Mouse (Mus musculus) right cerebral cortex, postnatal 36 days (tissue): Measurements from ENCODE around the gene Ccdc9.
"Not testable (repeated sequence)": the region's sequence is repeated elsewhere in the genome, so short reads cannot be mapped to it uniquely, and the experiment has no call there.

Experiments used
- DNase-seq, 2 experiments: peaks; one replicate each; pipeline ENCODE4 v3.0.0; 2022; ENCODE audit warnings: low spot score in 2 of 2, mixed read lengths in 1 of 2

The Ccdc9 gene

GRCm38 (mm10) chr7:16273081-16273765 is 13.4 kb downstream of the Ccdc9 start, which contains the start of gene Inafm1:
Gene Inafm1 (minus strand): TSS chr7:16273617.
- peak; percentile 80 to 82 for DNase-seq

- DNase-seq, result peak; percentile 66 to 70
These were observed 13.9 kb downstream of the Ccdc9 start for GRCm38 (mm10) chr7:16272681-16273080.

- no peak for DNase-seq
These were observed 15.5 kb downstream of the Ccdc9 start for GRCm38 (mm10) chr7:16271139-16271538.

GRCm38 (mm10) chr7:16266593-16266992 is 20.0 kb downstream of the Ccdc9 start:
- DNase-seq, result not testable (repeated sequence)

- no peak for DNase-seq
These were observed 20.7 kb downstream of the Ccdc9 start for GRCm38 (mm10) chr7:16265856-16266255.

- DNase-seq, result no peak
These were observed 22.8 kb downstream of the Ccdc9 start for GRCm38 (mm10) chr7:16263843-16264242.

- peak; percentile 61 to 69 for DNase-seq
These were observed 23.4 kb downstream of the Ccdc9 start for GRCm38 (mm10) chr7:16263015-16263787.

GRCm38 (mm10) chr7:16261097-16261496 is 25.5 kb downstream of the Ccdc9 start:
- no peak for DNase-seq

GRCm38 (mm10) chr7:16259110-16259590 is 27.4 kb downstream of the Ccdc9 start, which contains the start of gene C5ar1:
Gene C5ar1 (minus strand): TSS chr7:16259540.
- no peak for DNase-seq

GRCm38 (mm10) chr7:16257830-16258229 is 28.8 kb downstream of the Ccdc9 start:
- DNase-seq, result no peak

GRCm38 (mm10) chr7:16255963-16256362 is 30.6 kb downstream of the Ccdc9 start:
- not testable (repeated sequence) for DNase-seq

GRCm38 (mm10) chr7:16254195-16254594 is 32.4 kb downstream of the Ccdc9 start:
- no peak for DNase-seq

- DNase-seq, result no peak
These were observed 35.9 kb downstream of the Ccdc9 start for GRCm38 (mm10) chr7:16250687-16251086.

GRCm38 (mm10) chr7:16245958-16246357 is 40.6 kb downstream of the Ccdc9 start:
- no peak for DNase-seq

GRCm38 (mm10) chr7:16244067-16244466 is 42.5 kb downstream of the Ccdc9 start, which contains the start of gene C5ar2:
Gene C5ar2 (minus strand): TSS chr7:16244154.
- no peak for DNase-seq

- DNase-seq, result no peak
These were observed 44.4 kb downstream of the Ccdc9 start for GRCm38 (mm10) chr7:16242198-16242597.

GRCm38 (mm10) chr7:16241787-16242186 is 44.8 kb downstream of the Ccdc9 start:
- no peak for DNase-seq

GRCm38 (mm10) chr7:16240978-16241303 is 45.7 kb downstream of the Ccdc9 start:
- no peak for DNase-seq

- DNase-seq, result no peak
These were observed 46.2 kb downstream of the Ccdc9 start for GRCm38 (mm10) chr7:16240281-16240977.

- no peak for DNase-seq
These were observed 47.0 kb downstream of the Ccdc9 start for GRCm38 (mm10) chr7:16239554-16239997.

- DNase-seq, result no peak
These were observed 56.7 kb downstream of the Ccdc9 start for GRCm38 (mm10) chr7:16229869-16230268.
